Mouse (Mus musculus) kidney, adult 2 months (tissue): ENCODE measurements around the gene 2010315B03Rik.

ENCODE experiments used
- CTCF ChIP-seq: fragments of 200-500 bp; conservative IDR thresholded peaks from 2 replicates; pipeline ENCODE4 v1.5.1; 2011; ENCODE audit warnings: low read depth, mild to moderate bottlenecking, control low read depth, low read length, moderate library complexity, mixed read lengths; ENCODE audit not compliant: insufficient read depth, insufficient read length
- POLR2A ChIP-seq: fragments of 200-500 bp; IDR thresholded peaks from one replicate; pipeline ENCODE4 v1.6.1; 2011; ENCODE audit warnings: low read depth, low read length, control low read depth

- TF ChIP-seq POLR2A (no peak), CTCF (no peak)
Observed at GRCm38 (mm10) chr9:124280576-124281447, 31.7 kb downstream of the 2010315B03Rik start.
